Mouse (Mus musculus) megakaryocyte, embryonic 14.5 days (primary cell): Measurements from ENCODE around the gene Ptpn21. TPM values are rescaled to one million over a fixed set of nuclear protein-coding genes. Genes with fewer than 3 reads are reported as not detected.

Experiments
- H3K27me3 ChIP-seq: replicated peaks from 2 replicates; pipeline ENCODE3; 2012; ENCODE audit warnings: inconsistent platforms
- H3K36me3 ChIP-seq: replicated peaks from 2 replicates; pipeline ENCODE3; 2012; ENCODE audit warnings: low read length, inconsistent platforms, mixed read lengths
- H3K4me1 ChIP-seq: 2 replicates; pipeline ENCODE4 v1.6.1; 2012; ENCODE audit warnings: inconsistent platforms
- H3K4me3 ChIP-seq: replicated peaks from 2 replicates; pipeline ENCODE3; 2012; ENCODE audit warnings: moderate library complexity, mild to moderate bottlenecking, inconsistent platforms
- H3K9me3 ChIP-seq: 2 replicates; pipeline ENCODE4 v1.6.1; 2012; ENCODE audit warnings: inconsistent platforms
- FLI1 ChIP-seq: IDR thresholded peaks from 2 replicates; pipeline ENCODE4 v1.6.1; 2012; ENCODE audit warnings: low read length, inconsistent platforms, mixed read lengths
- GATA1 ChIP-seq: IDR thresholded peaks from 3 replicates; pipeline ENCODE4 v1.6.1; 2012; ENCODE audit warnings: mixed read lengths, low read length, inconsistent platforms, borderline replicate concordance
- polyA plus RNA-seq: library from polyadenylated mRNA; stranded (reverse); fragments of >175 nt; gene quantifications from 2 replicates; pipeline ENCODE4 v1.2.3, GENCODE M21; 2012; ENCODE audit warnings: low replicate concordance; ENCODE audit not compliant: insufficient read depth

The Ptpn21 gene
- polyA plus RNA-seq, result 0.97 TPM in 1 of 2 replicates, not detected in the other

GRCm38 (mm10) chr12:98736951-98737800 lies at the start of gene Ptpn21:
Gene Ptpn21 (minus strand): TSS chr12:98737405.
- Histone ChIP-seq H3K27me3 (peaks cover 33% of the 10 kb centered on the region), H3K4me1 (peaks cover 38% of the 10 kb centered on the region), H3K9me3 (peaks cover 6% of the 10 kb centered on the region; the same call in 1 of the 2 replicates), H3K4me3 (peak within 1 kb of the TSS; percentile 92), H3K36me3 (no peaks in the 10 kb centered on the region)
- TF ChIP-seq FLI1 (no peak), GATA1 (no peak)

GRCm38 (mm10) chr12:98784251-98784650 lies 47.0 kb upstream of the Ptpn21 start:
- Histone ChIP-seq H3K27me3 (no peaks in the 10 kb centered on the region), H3K9me3 (no peaks in the 10 kb centered on the region), H3K4me1 (no peaks in the 10 kb centered on the region), H3K36me3 (peaks cover 88% of the 10 kb centered on the region), H3K4me3 (no peak overlapping the region)
- TF ChIP-seq FLI1, result no peak
- no peak for TF ChIP-seq GATA1

DNA sequence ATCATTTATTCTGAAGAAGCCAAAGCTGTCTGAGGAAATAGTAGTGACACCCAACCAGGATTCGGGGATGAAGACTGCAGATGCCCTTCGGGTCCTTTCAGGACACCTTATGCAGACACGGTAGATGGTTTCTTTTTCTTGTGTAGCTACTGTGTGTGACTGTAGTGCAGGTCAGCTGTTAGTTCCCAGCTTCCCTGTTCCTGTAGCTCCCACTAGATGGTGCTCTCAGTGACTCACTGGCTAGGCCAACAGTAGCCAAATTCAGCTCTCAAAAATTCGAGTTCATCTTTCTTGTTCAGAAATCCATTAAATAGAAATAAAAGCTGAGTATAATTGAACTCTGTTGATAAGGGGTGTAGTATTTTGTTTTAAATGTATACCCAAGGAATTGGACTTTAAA lies 41.9 kb upstream of the Ptpn21 start:
- Histone ChIP-seq H3K36me3 (peaks cover 96% of the 10 kb centered on the region), H3K4me3 (no peak overlapping the region), H3K9me3 (no peaks in the 10 kb centered on the region), H3K27me3 (no peaks in the 10 kb centered on the region), H3K4me1 (peaks cover 5% of the 10 kb centered on the region; the same call in 1 of the 2 replicates)
- no peak for TF ChIP-seq FLI1
- no peak for TF ChIP-seq GATA1

DNA sequence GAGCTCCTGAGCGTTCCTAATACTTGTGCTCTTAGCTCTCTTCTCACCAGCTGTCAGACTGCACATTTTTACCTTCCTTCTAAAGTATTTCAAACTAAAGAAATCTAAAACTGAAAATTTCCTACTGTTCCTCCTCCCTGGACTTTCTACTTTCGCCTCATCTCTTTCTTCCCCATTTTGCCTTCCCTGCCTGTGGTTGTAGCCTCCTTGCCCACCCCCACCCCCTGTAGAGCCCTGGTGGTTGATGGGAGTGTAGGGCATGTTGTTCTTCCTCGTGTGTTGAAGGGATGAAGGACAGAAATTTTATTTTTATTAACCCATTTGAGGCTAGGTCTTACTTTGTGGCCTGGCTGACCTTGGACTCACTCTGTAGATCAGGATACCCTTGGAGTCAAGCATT lies 40.3 kb upstream of the Ptpn21 start:
- no peak for TF ChIP-seq GATA1
- no peak for TF ChIP-seq FLI1
- peaks cover 11% of the 10 kb centered on the region for H3K4me1 ChIP-seq
- H3K36me3 ChIP-seq, result peaks cover 94% of the 10 kb centered on the region
- no peaks in the 10 kb centered on the region for H3K9me3 ChIP-seq
- no peak overlapping the region for H3K4me3 ChIP-seq
- H3K27me3 ChIP-seq, result no peaks in the 10 kb centered on the region

DNA sequence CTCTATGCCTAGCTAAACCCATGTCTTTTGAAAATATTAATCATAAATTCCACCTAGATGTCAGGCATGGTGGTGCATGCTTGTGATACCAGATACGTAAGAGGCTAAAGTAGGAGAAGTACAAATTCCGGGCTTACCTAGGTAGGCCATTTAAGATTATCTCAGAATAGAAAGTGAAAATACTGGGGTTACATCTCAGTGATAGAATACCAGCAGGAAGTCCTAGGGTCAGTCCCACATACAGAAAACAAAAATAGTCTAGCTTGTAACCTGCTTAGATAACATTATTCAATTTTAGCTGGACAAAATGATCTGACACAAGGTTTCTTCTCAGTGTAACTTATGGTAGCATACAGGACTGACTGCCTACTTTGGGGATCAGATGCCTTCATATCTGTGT lies 29.0 kb upstream of the Ptpn21 start:
- Histone ChIP-seq H3K9me3 (no peaks in the 10 kb centered on the region), H3K4me1 (peaks cover 7% of the 10 kb centered on the region; the same call in 1 of the 2 replicates), H3K27me3 (no peaks in the 10 kb centered on the region), H3K36me3 (peaks cover 95% of the 10 kb centered on the region), H3K4me3 (no peak overlapping the region)
- TF ChIP-seq FLI1, result no peak
- no peak for TF ChIP-seq GATA1

DNA sequence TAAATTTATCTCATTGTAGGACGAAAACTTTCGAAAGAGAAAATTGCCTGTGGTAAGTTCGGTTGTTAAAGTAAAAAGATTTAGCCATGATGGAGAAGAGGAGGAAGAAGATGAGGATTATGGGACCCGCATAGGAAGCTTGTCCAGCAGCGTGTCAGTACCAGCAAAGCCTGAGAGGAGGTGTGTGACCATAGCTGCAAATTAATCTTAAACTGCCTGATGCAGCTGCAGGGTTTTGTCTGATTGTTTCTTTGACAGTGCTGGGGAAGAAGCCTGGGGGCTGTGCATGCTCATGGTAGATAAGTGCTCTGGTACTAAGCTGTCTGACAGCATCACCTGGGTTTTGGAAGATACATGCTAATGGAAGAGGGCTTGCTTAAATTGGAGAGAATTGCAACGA lies 22.5 kb upstream of the Ptpn21 start:
- Histone ChIP-seq H3K4me1 (peaks cover 8% of the 10 kb centered on the region), H3K4me3 (no peak overlapping the region), H3K36me3 (peaks cover 98% of the 10 kb centered on the region), H3K9me3 (no peaks in the 10 kb centered on the region), H3K27me3 (no peaks in the 10 kb centered on the region)
- TF ChIP-seq GATA1 (no peak), FLI1 (no peak)

- Histone ChIP-seq H3K9me3 (no peaks in the 10 kb centered on the region), H3K36me3 (peaks cover 97% of the 10 kb centered on the region), H3K4me1 (peaks cover 11% of the 10 kb centered on the region), H3K4me3 (no peak overlapping the region), H3K27me3 (no peaks in the 10 kb centered on the region)
- TF ChIP-seq GATA1 (no peak), FLI1 (no peak)
Observed at GRCm38 (mm10) chr12:98757636-98758035, 20.4 kb upstream of the Ptpn21 start.

GRCm38 (mm10) chr12:98747380-98747753 lies 10.2 kb upstream of the Ptpn21 start:
- H3K27me3 ChIP-seq, result peaks cover 4% of the 10 kb centered on the region
- peak overlapping the region; percentile 94 for H3K4me3 ChIP-seq
- TF ChIP-seq GATA1 (no peak), FLI1 (no peak)

DNA sequence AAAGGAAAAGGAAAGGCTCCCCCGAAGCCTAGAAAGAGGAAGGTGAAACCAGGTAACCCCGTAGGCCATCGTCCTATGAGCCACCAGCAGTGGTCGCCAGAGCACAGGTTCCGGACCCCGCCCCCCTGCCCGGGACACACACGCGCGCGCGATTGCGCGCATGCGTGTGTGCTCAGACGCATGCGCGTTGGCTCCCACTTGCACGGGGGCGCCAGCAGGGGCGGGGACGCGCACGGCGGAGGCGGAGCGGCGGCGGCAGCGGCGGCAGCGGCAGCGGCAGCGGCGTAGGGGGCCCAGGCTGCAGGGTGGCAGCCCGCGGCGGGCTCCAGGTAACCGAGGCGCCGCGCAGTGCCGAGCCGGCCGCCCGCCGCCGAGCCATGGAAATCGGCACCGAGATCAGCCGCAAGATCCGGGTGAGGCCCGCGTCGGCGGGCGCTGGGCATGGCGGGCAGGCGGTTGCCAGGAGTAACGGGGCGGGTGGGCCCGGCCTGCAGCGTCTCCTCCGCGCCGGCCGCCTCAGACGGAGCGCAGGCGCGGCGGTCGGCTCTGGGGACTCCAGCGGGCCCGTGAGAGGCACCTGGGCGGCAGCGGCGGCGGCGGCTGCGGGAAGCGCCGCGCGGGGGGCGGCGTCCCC lies 9.7 kb upstream of the Ptpn21 start, which contains the start of gene Zc3h14:
Gene Zc3h14, plus strand, starts transcription at position 219 of the 634 bp plus-strand sequence.
- Histone ChIP-seq H3K27me3 (peaks cover 4% of the 10 kb centered on the region), H3K4me1 (peaks cover 50% of the 10 kb centered on the region), H3K9me3 (no peaks in the 10 kb centered on the region), H3K4me3 (peak within 1 kb of the TSS; percentile 94), H3K36me3 (peaks cover 21% of the 10 kb centered on the region)
- no peak for TF ChIP-seq GATA1
- no peak for TF ChIP-seq FLI1

More at GRCm38 (mm10) chr12:98747380-98747753, 10.2 kb upstream of the Ptpn21 start:
- peaks cover 50% of the 10 kb centered on the region for H3K4me1 ChIP-seq
- peaks cover 24% of the 10 kb centered on the region for H3K36me3 ChIP-seq
- no peaks in the 10 kb centered on the region for H3K9me3 ChIP-seq

- H3K4me3 ChIP-seq, result peak overlapping the region; percentile 94
- H3K4me1 ChIP-seq, result peaks cover 50% of the 10 kb centered on the region
- H3K27me3 ChIP-seq, result peaks cover 4% of the 10 kb centered on the region
- TF ChIP-seq FLI1 (no peak), GATA1 (no peak)
- H3K9me3 ChIP-seq, result no peaks in the 10 kb centered on the region
- H3K36me3 ChIP-seq, result peaks cover 14% of the 10 kb centered on the region
Observed at GRCm38 (mm10) chr12:98746131-98746530, 8.9 kb upstream of the Ptpn21 start.
